Mouse (Mus musculus): ENCODE data around the gene Rnaseh2a.
A peak's percentile ranks its signal among the peaks of the same experiment; 100 is the strongest.
"Not testable (repeated sequence)": the region's sequence is repeated elsewhere in the genome, so short reads cannot be mapped to it uniquely, and the experiment has no call there.

The Rnaseh2a gene

DNA sequence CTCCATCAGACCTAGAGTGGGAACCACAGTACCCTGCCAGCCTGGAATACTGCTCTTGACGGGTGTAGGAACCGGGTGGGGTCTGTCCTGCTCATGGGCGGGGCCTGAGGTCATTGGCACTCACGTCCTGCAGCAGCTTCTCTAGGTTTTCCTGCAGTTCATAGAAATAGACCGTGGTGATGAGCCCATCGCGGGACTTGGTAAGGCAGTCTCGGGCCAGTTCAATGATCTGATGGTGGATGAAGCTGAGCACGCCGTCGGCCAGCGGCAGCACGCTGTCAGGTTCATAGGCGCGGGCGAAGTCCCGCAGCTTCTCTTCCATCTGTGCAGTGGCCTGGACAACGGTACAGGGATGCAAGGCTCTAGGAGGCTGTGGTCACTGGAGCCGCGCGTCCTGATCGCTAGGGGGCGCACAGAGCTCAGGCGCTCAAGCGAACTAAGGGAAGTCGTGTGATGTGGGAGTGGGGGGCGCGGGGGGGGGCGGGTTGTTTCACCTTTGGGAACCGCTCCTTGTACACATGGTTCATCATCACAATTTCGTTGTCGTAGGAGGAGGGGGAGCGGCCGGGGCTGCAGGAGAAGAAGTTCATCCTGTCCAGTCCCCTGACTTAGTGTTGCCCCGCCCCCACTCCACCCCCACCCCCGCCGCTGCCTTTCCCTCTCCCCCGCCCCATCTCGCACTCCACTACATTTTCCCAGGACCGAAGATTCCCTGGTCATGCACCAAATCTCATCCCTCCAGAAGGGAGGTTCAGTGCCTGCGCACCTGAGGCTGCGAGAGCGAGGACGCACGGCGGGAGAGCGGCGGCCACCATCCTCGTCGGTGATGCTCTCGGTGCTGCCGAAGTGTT, 40.9 kb downstream of the Rnaseh2a start:
- peak; percentile 76 for DNase-seq

DNA sequence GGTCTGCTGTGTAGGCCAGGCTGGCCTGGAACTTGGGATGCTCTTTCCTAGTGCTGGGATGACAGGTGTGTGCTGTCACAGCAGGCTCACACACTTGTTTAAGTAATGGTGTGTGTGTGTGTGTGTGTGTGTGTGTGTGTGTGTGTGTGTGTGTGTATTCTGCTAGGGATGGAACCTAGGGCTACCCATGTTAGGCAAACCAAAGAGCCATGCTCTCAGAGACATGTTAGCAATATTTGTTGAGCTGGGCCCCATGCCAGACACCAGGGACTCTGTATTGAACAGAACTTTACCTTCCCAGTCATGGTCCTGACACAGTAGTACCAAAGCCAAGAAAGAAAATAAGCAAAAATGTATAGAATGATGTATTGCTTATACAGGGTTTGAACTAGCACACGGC, 42.1 kb downstream of the Rnaseh2a start:
- DNase-seq: no peak

DNA sequence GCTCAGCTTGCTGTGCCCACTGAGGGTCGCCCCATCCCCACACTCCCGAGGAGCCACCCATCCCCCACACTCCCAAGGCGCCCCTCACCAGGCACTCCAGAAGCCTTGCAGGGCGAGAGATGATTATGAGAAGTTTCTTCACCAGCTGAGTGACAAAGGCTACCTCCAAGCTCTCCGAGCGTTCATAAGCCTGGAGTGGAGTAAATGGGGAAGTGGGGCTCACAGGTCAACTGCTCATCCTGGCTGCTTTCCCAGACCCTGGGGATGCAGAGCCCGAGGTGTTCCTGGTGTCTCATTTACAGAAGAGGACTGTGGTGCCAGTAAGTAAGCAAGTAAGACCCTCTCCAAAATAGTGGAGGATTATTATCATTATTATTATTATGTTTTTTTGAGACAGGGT, 44.0 kb downstream of the Rnaseh2a start:
- DNase-seq: no peak

DNA sequence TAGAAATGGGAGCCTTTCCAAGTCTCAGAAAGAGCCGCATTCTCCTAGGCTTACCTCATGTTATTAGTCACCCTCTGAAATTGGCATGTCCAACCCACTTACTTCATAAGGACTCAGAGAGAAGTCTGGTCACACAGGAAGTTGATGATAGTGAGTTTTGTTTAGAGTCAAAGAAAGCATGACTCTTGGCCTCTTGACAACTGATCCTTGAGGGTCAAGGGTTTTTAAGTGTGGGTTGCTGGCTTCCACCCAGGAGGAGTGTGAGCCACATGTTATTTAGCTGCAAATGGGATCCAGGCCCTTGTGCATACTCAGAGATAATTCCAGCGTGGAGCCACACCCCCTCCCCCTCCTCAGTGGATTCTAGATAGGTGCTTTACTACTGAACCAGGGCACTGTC, 48.0 kb downstream of the Rnaseh2a start:
- no peak for DNase-seq

DNA sequence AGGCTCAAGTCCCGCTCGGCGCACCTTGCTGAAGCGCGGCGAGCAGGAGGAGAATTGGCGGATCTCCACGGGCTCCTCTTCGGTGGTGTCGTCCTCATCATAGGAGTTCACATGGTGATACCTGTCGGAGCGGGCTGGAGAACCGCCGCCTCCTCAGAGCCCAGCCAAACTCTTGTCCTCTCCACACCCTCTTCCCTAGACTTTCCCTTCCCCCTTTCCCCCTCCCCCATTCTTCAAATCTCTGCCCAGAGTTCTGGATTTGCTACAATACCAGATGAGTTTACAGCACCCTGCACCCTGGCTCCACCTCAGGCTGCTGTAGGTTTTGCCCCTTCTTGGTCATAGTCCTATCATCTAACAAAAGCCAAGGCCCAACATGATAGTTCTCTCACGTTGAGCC, 50.9 kb downstream of the Rnaseh2a start:
- DNase-seq: no peak

DNA sequence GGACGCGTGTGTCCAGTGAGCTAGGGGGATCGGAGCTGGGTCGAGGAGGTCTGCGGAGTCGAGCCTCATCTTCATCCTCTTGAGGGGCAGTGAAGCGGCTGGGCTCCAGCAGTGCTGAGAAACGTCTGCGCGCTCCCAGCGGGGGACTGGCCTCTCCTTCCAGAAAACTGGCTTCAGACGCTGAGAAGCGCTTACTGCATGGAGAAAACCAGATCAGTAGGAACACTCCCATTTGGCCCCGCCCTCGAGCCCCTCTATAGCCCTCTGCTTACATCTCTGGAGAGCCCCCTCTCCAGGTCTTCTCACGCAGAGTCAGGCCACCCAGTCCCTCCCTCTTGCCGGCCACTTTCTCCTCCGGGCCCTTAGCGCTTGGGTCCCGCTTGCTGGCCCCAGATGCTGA, 51.8 kb downstream of the Rnaseh2a start:
- DNase-seq: no peak

DNA sequence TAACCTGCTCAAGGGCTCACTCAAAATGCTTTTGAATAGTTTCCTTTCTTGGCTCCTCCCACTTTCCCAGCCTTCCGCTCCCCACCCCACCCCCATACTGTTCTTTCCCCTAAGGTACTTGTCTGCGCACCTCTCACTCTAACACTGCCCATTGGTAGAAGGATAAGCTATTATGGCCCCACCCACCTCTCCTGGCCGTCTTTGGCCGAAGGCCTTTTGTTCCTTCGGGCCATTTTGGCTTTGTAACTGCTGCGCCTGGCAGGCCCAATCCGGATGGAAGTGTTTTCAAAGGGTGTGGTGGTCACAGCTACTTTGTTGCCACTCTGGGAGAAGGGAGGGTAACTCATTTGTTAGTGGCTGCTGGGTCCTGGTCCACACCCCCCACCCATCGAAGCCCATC, 54.3 kb downstream of the Rnaseh2a start:
- no peak for DNase-seq

DNA sequence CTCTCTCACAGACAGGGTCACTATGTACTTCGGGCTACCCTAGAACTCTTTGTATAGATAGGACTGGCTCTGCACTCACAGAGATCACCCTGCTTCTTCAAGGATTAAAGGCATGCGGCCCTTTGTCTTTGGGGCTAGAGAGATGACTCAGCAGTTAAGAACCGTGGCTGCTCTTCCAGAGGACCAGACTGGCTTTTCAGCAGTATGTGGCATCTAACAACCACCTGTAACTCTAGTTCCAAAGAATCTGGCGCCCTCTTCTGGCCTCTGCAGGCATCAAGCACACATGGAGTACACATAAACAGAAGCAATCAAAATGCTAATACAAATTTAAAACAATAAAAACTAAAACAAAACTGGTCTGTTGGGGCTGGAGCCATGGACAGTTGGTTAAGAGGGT, 55.6 kb downstream of the Rnaseh2a start:
- peak; percentile 63 for DNase-seq

DNA sequence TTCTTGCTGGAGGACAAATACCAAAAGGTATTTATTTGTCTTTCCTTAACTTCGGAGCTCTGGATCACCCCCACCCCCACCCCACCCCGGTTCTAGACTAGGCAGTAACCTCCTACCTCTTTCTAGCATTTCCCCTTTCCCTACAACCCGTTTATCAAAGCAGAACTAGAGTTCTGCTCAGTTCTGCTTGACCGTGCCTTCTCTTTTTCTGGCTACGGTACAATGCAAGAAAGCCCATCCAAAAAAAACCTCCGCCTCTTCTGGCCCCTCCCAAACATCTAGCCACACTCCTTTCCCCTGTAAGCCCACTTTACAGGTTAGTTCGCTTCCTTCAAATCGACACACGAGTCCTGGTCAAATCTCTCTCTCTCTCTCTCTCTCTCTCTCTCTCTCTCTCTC, 56.1 kb downstream of the Rnaseh2a start:
- DNase-seq: no peak

DNA sequence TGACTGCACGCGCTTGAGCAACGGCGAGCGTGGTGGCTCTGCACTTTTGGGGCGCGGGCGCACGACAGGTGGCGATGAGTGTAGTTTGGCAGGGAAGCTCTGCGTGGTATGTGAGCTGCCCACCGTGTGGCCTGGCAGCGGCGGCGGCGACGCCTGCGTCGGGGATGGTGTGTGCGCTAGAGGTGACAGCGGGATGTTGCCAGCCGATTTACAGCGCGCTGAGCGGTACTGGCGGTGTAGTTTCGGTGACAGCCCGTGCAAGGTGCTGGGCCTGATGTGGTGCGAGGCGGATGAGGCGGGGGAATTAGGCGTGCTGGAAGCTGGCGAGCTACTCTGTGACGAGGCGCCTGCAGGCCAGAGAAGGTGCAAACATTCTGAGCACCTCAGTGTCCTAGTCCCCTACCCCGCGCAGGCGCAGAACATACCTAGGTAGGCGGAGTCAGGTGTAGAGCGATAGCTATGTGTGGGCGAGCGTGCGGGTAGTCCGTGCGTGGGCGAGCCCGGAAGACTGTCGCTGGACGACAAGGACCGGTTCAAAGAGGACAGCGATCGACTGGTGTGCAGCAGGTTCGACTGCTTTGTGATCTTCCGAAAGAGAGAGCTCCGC, 56.6 kb downstream of the Rnaseh2a start:
- DNase-seq: peak; percentile 53

DNA sequence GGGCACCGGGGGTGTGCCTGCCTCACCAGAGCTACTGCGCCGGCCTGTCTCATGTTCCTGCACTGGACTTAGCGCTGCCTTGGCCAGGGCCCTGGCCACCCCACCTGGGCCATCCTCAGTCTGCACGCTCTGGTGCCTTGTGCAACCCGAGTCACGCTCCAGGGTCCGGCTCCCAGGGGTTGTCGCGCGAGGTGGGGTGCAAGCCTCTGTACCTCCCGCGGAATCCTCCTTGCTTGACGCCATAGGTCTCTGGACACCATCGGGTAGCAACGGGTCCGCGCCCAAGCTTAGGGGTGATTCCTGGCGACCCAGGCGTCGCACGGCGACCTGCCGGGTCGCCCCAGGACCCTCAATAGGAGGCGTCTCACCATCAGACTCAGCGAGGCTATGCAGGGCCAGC, 57.2 kb downstream of the Rnaseh2a start:
- no peak for DNase-seq

DNA sequence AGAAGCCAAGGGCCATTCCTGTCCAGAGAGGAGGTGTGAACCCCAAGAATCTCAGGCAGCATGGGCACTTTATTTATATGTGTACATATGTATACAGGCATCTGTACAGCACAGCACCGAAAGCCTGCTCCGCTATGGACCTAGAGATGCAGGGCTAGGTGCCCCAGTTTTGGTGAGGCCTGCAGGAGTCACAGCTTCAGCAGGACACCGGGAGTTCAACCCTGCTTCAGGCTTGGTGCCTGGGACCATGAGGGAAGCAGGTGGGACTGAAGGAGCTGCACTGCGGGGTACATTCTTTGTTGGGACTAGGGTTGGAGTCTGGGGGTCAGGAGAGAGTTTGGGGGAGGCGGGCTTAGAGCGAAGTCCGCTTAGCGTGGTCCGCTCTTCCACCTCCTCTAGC, 57.7 kb downstream of the Rnaseh2a start:
- DNase-seq: no peak

DNA sequence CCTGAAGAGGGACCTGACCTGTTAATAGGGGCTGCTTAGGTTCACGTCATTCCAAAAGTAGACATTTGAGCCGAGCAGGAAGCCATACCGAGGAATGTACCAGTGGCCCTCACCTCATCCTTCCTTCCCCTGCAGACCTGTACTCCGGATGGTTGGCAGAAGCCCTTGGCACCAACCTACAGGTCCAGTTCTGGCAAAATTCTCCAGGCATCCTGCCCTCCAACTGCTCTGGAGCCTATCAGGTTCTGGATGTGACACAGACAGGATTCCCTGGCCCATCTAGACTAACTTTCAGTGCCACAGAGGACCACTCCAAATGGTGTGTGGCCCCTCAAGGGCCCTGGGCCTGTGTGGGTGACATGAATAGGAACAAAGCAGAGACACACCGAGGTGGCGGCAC, 59.0 kb downstream of the Rnaseh2a start:
- DNase-seq: no peak

DNA sequence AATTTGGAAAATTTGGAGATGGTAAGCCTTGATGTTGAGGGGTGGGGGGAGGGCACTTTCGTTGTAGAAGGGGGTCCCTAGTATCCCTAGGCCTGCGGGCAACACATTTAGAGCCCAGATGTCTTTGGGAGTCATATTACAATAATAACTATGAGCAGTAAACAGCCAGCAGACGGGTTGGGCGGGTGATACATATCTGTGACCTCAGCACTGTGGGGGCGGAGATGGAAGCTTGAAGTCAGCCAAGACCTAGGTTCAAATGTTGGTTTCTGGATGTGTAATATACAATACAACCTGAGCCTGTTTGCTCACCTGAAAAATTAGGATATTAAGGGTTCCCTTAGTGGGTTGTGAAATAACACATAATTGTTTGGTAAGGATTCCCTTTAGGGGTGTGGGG, 59.6 kb downstream of the Rnaseh2a start:
- no peak for DNase-seq

DNA sequence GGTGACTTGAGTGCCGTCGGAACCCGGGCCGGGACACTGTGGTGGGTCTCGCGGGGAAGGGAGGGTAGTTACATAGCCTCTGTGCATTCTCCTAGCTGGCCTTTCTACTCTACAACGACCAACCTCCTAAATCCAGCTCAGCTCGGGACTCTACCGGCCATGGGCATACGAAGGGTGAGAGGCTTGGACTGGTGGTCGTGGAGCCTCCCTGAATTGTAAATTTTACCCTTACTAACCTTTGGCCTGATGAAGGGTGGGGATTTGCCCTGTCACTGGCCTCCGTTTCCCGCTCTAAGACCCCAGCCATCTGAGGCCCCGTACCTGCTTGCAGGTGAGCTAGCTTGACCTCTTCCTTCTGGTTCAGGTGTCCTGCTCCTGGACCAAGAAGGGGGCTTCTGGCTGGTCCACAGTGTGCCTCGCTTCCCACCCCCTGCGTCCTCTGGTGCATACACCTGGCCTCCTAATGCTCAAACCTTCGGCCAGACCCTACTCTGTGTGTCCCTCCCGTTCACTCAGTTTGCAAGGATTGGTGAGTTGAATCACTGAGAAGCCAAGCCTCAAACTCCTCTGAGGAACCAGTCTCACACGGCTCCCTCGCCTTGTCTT, 60.3 kb downstream of the Rnaseh2a start:
- DNase-seq: no peak

DNA sequence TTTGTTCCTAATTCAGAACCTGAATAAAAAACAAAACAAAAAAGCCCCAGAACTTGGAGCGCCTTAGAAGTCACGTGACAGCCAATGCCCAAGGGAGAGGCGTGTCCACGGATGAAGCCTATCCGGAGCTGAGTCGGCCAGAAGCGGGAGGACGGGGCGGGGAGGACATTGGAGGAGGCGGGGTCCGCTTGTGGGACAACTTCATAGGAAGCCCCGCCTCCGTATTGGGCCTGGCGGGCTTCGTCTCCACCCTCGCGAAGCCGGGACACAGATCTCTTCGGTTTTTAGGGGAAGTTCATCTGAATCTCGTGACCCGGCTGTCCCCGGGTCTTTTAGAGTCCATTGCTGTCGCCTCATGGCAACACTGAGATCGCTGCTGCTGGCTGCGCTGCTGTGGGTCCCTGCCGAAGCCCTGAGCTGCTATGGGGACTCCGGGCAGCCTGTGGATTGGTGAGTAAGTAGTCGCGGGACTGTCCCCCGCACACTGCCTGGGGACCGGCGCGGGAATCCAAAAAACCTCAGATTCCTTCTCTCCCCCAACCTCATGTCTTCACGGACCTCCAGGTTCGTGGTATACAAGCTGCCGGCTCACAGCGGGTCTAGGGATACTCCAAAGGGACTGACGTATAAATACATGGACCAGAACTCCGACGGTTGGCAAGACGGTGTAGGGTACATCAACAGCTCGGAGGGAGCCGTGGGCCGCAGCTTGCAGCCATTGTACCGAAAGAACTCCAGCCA, 61.0 kb downstream of the Rnaseh2a start, which contains the start of gene Dnase2a:
Gene Dnase2a, plus strand, starts transcription at position 140 of the 741 bp plus-strand sequence.
- DNase-seq: peak; percentile 82

DNA sequence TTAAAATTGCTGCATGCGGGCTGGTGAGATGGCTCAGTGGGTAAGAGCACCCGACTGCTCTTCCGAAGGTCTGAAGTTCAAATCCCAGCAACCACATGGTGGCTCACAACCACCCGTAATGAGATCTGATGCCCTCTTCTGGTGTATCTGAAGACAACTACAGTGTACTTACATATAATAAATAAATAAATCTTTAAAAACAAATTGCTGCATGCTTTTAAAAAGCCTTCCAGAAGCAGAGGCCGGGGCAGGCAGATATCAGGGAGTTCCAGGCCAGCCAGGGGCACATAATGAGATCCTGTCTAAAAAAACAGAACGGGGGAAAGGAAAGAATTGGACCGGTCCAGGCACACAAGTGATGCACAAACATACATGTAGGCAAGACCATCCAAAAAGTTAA, 61.6 kb downstream of the Rnaseh2a start:
- not testable (repeated sequence) for DNase-seq

DNA sequence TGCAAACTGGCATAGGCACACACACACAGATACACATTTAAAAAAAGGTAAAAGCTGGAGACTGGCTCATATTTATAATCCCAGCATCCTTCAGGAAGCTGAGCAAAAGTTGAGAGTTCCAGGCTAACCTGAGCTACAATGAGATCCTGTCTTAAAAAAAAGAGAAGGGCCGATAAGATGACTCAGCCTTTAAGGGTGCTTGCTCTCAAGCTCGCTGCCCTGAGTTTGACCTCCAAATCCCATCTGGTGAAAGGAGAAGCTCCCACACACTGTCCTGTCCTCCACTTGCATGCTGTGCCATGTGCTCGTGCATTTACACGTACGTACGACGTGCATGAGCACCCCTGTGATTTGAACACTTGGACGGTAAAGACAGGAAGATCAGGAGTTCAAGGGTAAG, 62.1 kb downstream of the Rnaseh2a start:
- no peak for DNase-seq

DNA sequence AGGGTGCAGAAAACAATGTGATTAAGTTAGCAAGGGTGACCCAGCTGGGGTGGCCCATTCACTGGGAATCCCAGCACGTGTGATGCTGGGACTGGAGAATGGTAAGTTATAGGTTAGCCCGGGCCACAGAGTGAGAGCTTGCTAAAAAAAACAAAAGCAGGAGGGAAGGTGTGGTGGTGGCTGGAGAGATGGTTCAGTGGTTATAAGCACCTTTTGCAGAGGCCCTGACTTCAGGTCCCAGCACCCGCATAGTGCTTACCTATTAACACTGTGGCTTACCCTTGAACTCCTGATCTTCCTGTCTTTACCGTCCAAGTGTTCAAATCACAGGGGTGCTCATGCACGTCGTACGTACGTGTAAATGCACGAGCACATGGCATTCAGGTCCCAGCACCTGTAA, 62.5 kb downstream of the Rnaseh2a start:
- DNase-seq: no peak

All from right cerebral cortex, postnatal 14 days (tissue).